Mouse (Mus musculus) kidney, adult 8-10 months (tissue): ENCODE data around the gene Msh4.
"Not testable (repeated sequence)": the region's sequence is repeated elsewhere in the genome, so short reads cannot be mapped to it uniquely, and the experiment has no call there.

ENCODE experiments used
- DNase-seq, 2 experiments: peaks; one replicate each; pipeline ENCODE4 v3.0.0; 2022

Msh4 gene

GRCm38 (mm10) chr3:153911197-153911881, 5.4 kb upstream of the Msh4 start:
- peak; percentile 23 to 31 for DNase-seq

GRCm38 (mm10) chr3:153910489-153910888, 4.6 kb upstream of the Msh4 start:
- no peak for DNase-seq

- DNase-seq = no peak
Measured at GRCm38 (mm10) chr3:153908919-153909318, 3.0 kb upstream of the Msh4 start.

GRCm38 (mm10) chr3:153905251-153906135, 445 bp downstream of the Msh4 start:
- DNase-seq = no peak

- DNase-seq = peak; percentile 62 to 76
Measured at GRCm38 (mm10) chr3:153904586-153904985, 1.4 kb downstream of the Msh4 start.

- no peak for DNase-seq
Measured at GRCm38 (mm10) chr3:153902595-153902994, 3.3 kb downstream of the Msh4 start.

- no peak for DNase-seq
Measured at GRCm38 (mm10) chr3:153901904-153902303, 4.0 kb downstream of the Msh4 start.

- DNase-seq = no peak
Measured at GRCm38 (mm10) chr3:153897216-153897615, 8.7 kb downstream of the Msh4 start.

GRCm38 (mm10) chr3:153895454-153895853, 10.5 kb downstream of the Msh4 start:
- DNase-seq = no peak

- no peak for DNase-seq
Measured at GRCm38 (mm10) chr3:153889188-153889781, 16.7 kb downstream of the Msh4 start.

GRCm38 (mm10) chr3:153888141-153888540, 17.8 kb downstream of the Msh4 start:
- no peak for DNase-seq

- no peak for DNase-seq
Measured at GRCm38 (mm10) chr3:153886296-153886695, 19.6 kb downstream of the Msh4 start.

- peak; percentile 67 to 77 for DNase-seq
Measured at GRCm38 (mm10) chr3:153871396-153871795, 34.5 kb downstream of the Msh4 start.

- DNase-seq = no peak
Measured at GRCm38 (mm10) chr3:153867149-153868136, 38.5 kb downstream of the Msh4 start.

- no peak for DNase-seq
Measured at GRCm38 (mm10) chr3:153864636-153865429, 41.1 kb downstream of the Msh4 start.

- DNase-seq = no peak
Measured at GRCm38 (mm10) chr3:153863816-153864215, 42.1 kb downstream of the Msh4 start.

GRCm38 (mm10) chr3:153860392-153860791, 45.5 kb downstream of the Msh4 start:
- not testable (repeated sequence) for DNase-seq

GRCm38 (mm10) chr3:153858350-153859001, 47.5 kb downstream of the Msh4 start:
- DNase-seq = no peak

GRCm38 (mm10) chr3:153852266-153852665, 53.7 kb downstream of the Msh4 start:
- no peak for DNase-seq

GRCm38 (mm10) chr3:153850759-153851158, 55.2 kb downstream of the Msh4 start:
- no peak for DNase-seq
